Mouse (Mus musculus) retina, postnatal 7 days (tissue): Measurements from ENCODE around the gene Pltp.
"Not testable (repeated sequence)": the region's sequence is repeated elsewhere in the genome, so short reads cannot be mapped to it uniquely, and the experiment has no call there.

Experiments
- DNase-seq: peaks from one replicate; pipeline ENCODE4 v3.0.0-alpha.2; 2012; ENCODE audit warnings: low read depth, low spot score

Gene Pltp

GRCm38 (mm10) chr2:164855572-164855971 lies 1.9 kb downstream of the Pltp start:
- DNase-seq = not testable (repeated sequence)

- no peak for DNase-seq
Measured at GRCm38 (mm10) chr2:164850061-164850460, 7.5 kb downstream of the Pltp start.

GRCm38 (mm10) chr2:164845782-164846181 lies 11.7 kb downstream of the Pltp start:
- no peak for DNase-seq

- no peak for DNase-seq
Measured at GRCm38 (mm10) chr2:164835164-164835563, 22.3 kb downstream of the Pltp start.

- DNase-seq = no peak
Measured at GRCm38 (mm10) chr2:164834531-164834930, 23.0 kb downstream of the Pltp start.

- peak; percentile 88 for DNase-seq
Measured at GRCm38 (mm10) chr2:164833314-164833959, 24.1 kb downstream of the Pltp start, which contains the start of gene Neurl2. TSS of gene Neurl2 (minus strand) at chr2:164833456.

GRCm38 (mm10) chr2:164832748-164833301 lies 24.7 kb downstream of the Pltp start, which contains the start of gene Ctsa:
TSS of gene Ctsa (plus strand) at chr2:164832873.
- DNase-seq = peak; percentile 69

GRCm38 (mm10) chr2:164832032-164832747 lies 25.3 kb downstream of the Pltp start:
- no peak for DNase-seq

- no peak for DNase-seq
Measured at GRCm38 (mm10) chr2:164831029-164831428, 26.5 kb downstream of the Pltp start.

GRCm38 (mm10) chr2:164829090-164829489 lies 28.4 kb downstream of the Pltp start:
- DNase-seq = no peak

GRCm38 (mm10) chr2:164828437-164828836 lies 29.1 kb downstream of the Pltp start, which contains the start of gene Spata25:
TSS of gene Spata25 (minus strand) at chr2:164828537.
- no peak for DNase-seq

GRCm38 (mm10) chr2:164827146-164827850 lies 30.2 kb downstream of the Pltp start:
- DNase-seq = no peak

GRCm38 (mm10) chr2:164825521-164825920 lies 32.0 kb downstream of the Pltp start:
- no peak for DNase-seq

GRCm38 (mm10) chr2:164823969-164824368 lies 33.5 kb downstream of the Pltp start:
- no peak for DNase-seq

- DNase-seq = no peak
Measured at GRCm38 (mm10) chr2:164823181-164823585, 34.3 kb downstream of the Pltp start.

- peak; percentile 98 for DNase-seq
Measured at GRCm38 (mm10) chr2:164822636-164823165, 34.8 kb downstream of the Pltp start, which contains the start of gene Zswim1. TSS of gene Zswim1 (plus strand) at chr2:164822686.

- DNase-seq = no peak
Measured at GRCm38 (mm10) chr2:164821060-164821459, 36.5 kb downstream of the Pltp start.

GRCm38 (mm10) chr2:164817703-164818102 lies 39.8 kb downstream of the Pltp start:
- no peak for DNase-seq

GRCm38 (mm10) chr2:164817206-164817605 lies 40.3 kb downstream of the Pltp start:
- DNase-seq = no peak

GRCm38 (mm10) chr2:164815821-164816220 lies 41.7 kb downstream of the Pltp start:
- DNase-seq = no peak

- no peak for DNase-seq
Measured at GRCm38 (mm10) chr2:164815348-164815747, 42.2 kb downstream of the Pltp start.

GRCm38 (mm10) chr2:164813557-164813956 lies 44.0 kb downstream of the Pltp start:
- no peak for DNase-seq
